Mouse (Mus musculus) heart, postnatal 14 days (tissue): ENCODE results near the gene Yju2. TPM values are rescaled to one million over a fixed set of nuclear protein-coding genes. Genes with fewer than 3 reads are reported as not detected.
"Not testable (repeated sequence)": the region's sequence is repeated elsewhere in the genome, so short reads cannot be mapped to it uniquely, and the experiment has no call there.

Experiments
- DNase-seq, 2 experiments: peaks; one replicate each; pipeline ENCODE4 v3.0.0; 2021 to 2022
- intact Hi-C: fragments of 180-260 bp; cut with DNase I; formaldehyde crosslinking; loops from one replicate; pipeline ENCODE4 v1.15.1; 2025
- long read RNA-seq, 2 experiments: library from polyadenylated mRNA; stranded (forward); transcript quantifications; one replicate each; pipeline ENCODE4 v2.0.0; 2021
- total RNA-seq, 2 experiments: library from RNA; stranded (reverse); gene quantifications; 2 replicates each; pipeline ENCODE4 v1.2.3; 2021

Yju2 gene
- 10 to 100 TPM; 10.8 to 12.6 TPM for total RNA-seq
- long read RNA-seq, experiment 1, partial matches to known transcripts, result 6 of 11 reads
- long read RNA-seq, experiment 1, other reads (novel, unspliced or antisense), result 0 of 11 reads
- long read RNA-seq, experiment 2, partial matches to known transcripts, result 2 of 4 reads
- long read RNA-seq, experiment 2, other reads (novel, unspliced or antisense), result 0 of 4 reads

- intact Hi-C loops, result loop anchor here (10.0 kb wide), 2 partner anchors 254 to 296 kb away; partner anchors contain the start of gene Fem1a
- peak; percentile 91 to 94 for DNase-seq
Measured at GRCm38 (mm10) chr17:55958918-55959728, at the start of gene Yju2. TSS of gene Yju2 (plus strand) at chr17:55959099.

GRCm38 (mm10) chr17:55931553-55932502 lies 27.1 kb upstream of the Yju2 start:
- peak; percentile 34 to 42 for DNase-seq
- intact Hi-C loops, result no loop called here

- DNase-seq, result no peak
- intact Hi-C loops, result no loop called here
Measured at GRCm38 (mm10) chr17:55932635-55933034, 26.3 kb upstream of the Yju2 start.

- intact Hi-C loops, result no loop called here
- DNase-seq, result no peak
Measured at GRCm38 (mm10) chr17:55933191-55933590, 25.7 kb upstream of the Yju2 start.

- DNase-seq, result not testable (repeated sequence)
- intact Hi-C loops, result loop anchor here (5.0 kb wide), 1 partner anchor 52 kb away; the partner anchor contains the start of gene Zfp959
Measured at GRCm38 (mm10) chr17:55944387-55944865, 14.5 kb upstream of the Yju2 start.

- DNase-seq, result peak; percentile 90 to 91
- intact Hi-C loops, result loop anchor here (5.0 kb wide), 1 partner anchor 53 kb away; the partner anchor contains the start of gene Zfp959
Measured at GRCm38 (mm10) chr17:55944866-55945682, 13.8 kb upstream of the Yju2 start.

GRCm38 (mm10) chr17:55945696-55946095 lies 13.2 kb upstream of the Yju2 start:
- intact Hi-C loops, result no loop called here

GRCm38 (mm10) chr17:55948647-55949046 lies 10.3 kb upstream of the Yju2 start:
- intact Hi-C loops, result no loop called here
- DNase-seq, result no peak

More at GRCm38 (mm10) chr17:55945696-55946095, 13.2 kb upstream of the Yju2 start:
- DNase-seq, result no peak

- no peak for DNase-seq
- intact Hi-C loops, result no loop called here
Measured at GRCm38 (mm10) chr17:55949400-55949799, 9.5 kb upstream of the Yju2 start, which contains the start of gene Zfp119b. TSS of gene Zfp119b (minus strand) at chr17:55949500.

GRCm38 (mm10) chr17:55950601-55951000 lies 8.3 kb upstream of the Yju2 start:
- no peak for DNase-seq

GRCm38 (mm10) chr17:55952041-55952440 lies 6.9 kb upstream of the Yju2 start:
- intact Hi-C loops, result loop anchor here (10.0 kb wide), 2 partner anchors 247 to 303 kb away; partner anchors contain the start of gene Fem1a
- DNase-seq, result no peak

More at GRCm38 (mm10) chr17:55950601-55951000, 8.3 kb upstream of the Yju2 start:
- intact Hi-C loops, result loop anchor here (10.0 kb wide), 2 partner anchors 246 to 304 kb away; partner anchors contain the start of gene Fem1a

- no peak for DNase-seq
- intact Hi-C loops, result loop anchor here (10.0 kb wide), 2 partner anchors 248 to 302 kb away; partner anchors contain the start of gene Fem1a
Measured at GRCm38 (mm10) chr17:55952447-55953027, 6.4 kb upstream of the Yju2 start, which contains the start of gene Ebi3. TSS of gene Ebi3 (plus strand) at chr17:55952640.

GRCm38 (mm10) chr17:55953751-55954150 lies 5.1 kb upstream of the Yju2 start:
- intact Hi-C loops, result loop anchor here (10.0 kb wide), 2 partner anchors 249 to 301 kb away; partner anchors contain the start of gene Fem1a
- DNase-seq, result no peak

GRCm38 (mm10) chr17:55954229-55954628 lies 4.7 kb upstream of the Yju2 start:
- intact Hi-C loops, result loop anchor here (10.0 kb wide), 2 partner anchors 249 to 301 kb away; partner anchors contain the start of gene Fem1a
- no peak for DNase-seq

- DNase-seq, result peak; percentile 38 to 57
- intact Hi-C loops, result loop anchor here (2.0 to 10.0 kb wide), 3 partner anchors 55 to 299 kb away; partner anchors contain the start of gene Fem1a
Measured at GRCm38 (mm10) chr17:55956129-55956528, 2.8 kb upstream of the Yju2 start.

GRCm38 (mm10) chr17:55956591-55956990 lies 2.3 kb upstream of the Yju2 start:
- DNase-seq, result no peak
- intact Hi-C loops, result loop anchor here (2.0 to 10.0 kb wide), 3 partner anchors 54 to 298 kb away; partner anchors contain the start of gene Fem1a

GRCm38 (mm10) chr17:55957168-55957567 lies 1.7 kb upstream of the Yju2 start:
- peak; percentile 72 to 83 for DNase-seq
- intact Hi-C loops, result loop anchor here (2.0 to 10.0 kb wide), 3 partner anchors 54 to 298 kb away; partner anchors contain the start of gene Fem1a
